Mouse (Mus musculus) CD4-positive, CD25-positive, alpha-beta regulatory T cell (primary cell): ENCODE measurements around the gene Olfr732. TPM values are rescaled to one million over a fixed set of nuclear protein-coding genes. Genes with fewer than 3 reads are reported as not detected.

Experiments
- polyA plus RNA-seq: library from polyadenylated mRNA; unstranded; fragments of 100-300 nt; shearing (Covaris generic); gene quantifications from one replicate; pipeline ENCODE4 v1.2.1, GENCODE M21; 2017

The Olfr732 gene
- polyA plus RNA-seq: not detected

GRCm38 (mm10) chr14:50284106-50284505 lies at the start of gene Olfr732:
Olfr732 (minus strand) TSS chr14:50284206.

GRCm38 (mm10) chr14:50326661-50327060 lies 42.7 kb upstream of the Olfr732 start, which contains the start of gene Olfr734:
Olfr734 (minus strand) TSS chr14:50326761.

GRCm38 (mm10) chr14:50301422-50301821 lies 17.4 kb upstream of the Olfr732 start, which contains the start of gene Olfr733:
Olfr733 (minus strand) TSS chr14:50301522.

GRCm38 (mm10) chr14:50241766-50242165 lies 42.2 kb downstream of the Olfr732 start, which contains the start of gene Olfr731:
Olfr731 (minus strand) TSS chr14:50241866.

Other genes with a start within 250 kb of the Olfr732 start
- gene Olfr725, start 243.8 kb downstream of the Olfr732 start, polyA plus RNA-seq: not detected
- gene Olfr726, start 193.3 kb downstream of the Olfr732 start, polyA plus RNA-seq: not detected
- gene Olfr727, start 161.0 kb downstream of the Olfr732 start, polyA plus RNA-seq: not detected
- gene Olfr728, start 141.5 kb downstream of the Olfr732 start, polyA plus RNA-seq: 0.04 TPM
- 0.12 TPM for gene Olfr729, start 131.3 kb downstream of the Olfr732 start, polyA plus RNA-seq
- not detected for gene Olfr730, start 96.0 kb downstream of the Olfr732 start, polyA plus RNA-seq
- 0.05 TPM for gene Olfr731, start 42.3 kb downstream of the Olfr732 start, polyA plus RNA-seq
- 0.06 TPM for gene Olfr733, start 17.3 kb upstream of the Olfr732 start, polyA plus RNA-seq
- not detected for gene Olfr734, start 42.6 kb upstream of the Olfr732 start, polyA plus RNA-seq
- not detected for gene Olfr735, start 64.7 kb upstream of the Olfr732 start, polyA plus RNA-seq
- not detected for gene Tlr11, start 73.7 kb upstream of the Olfr732 start, polyA plus RNA-seq
- gene Olfr736, start 97.0 kb upstream of the Olfr732 start, polyA plus RNA-seq: not detected
- gene Olfr738, start 123.4 kb upstream of the Olfr732 start, polyA plus RNA-seq: not detected
- gene Olfr739, start 134.4 kb upstream of the Olfr732 start, polyA plus RNA-seq: not detected
- gene Olfr740, start 161.3 kb upstream of the Olfr732 start, polyA plus RNA-seq: not detected
- gene Olfr741, start 188.5 kb upstream of the Olfr732 start, polyA plus RNA-seq: 0.16 TPM
- gene Olfr742, start 219.4 kb upstream of the Olfr732 start, polyA plus RNA-seq: not detected
- gene Olfr743, start 237.6 kb upstream of the Olfr732 start, polyA plus RNA-seq: not detected